Mouse (Mus musculus): Measurements from ENCODE around the gene Gm12695.

GRCm38 (mm10) chr4:96785086-96785485 lies at the start of gene Gm12695:
- TF ChIP-seq USF1 (IDR thresholded peaks at IDR 0.05; ENCODE audit: low read depth) = no peak
- no peak for TF ChIP-seq CTCF (IDR thresholded peaks at IDR 0.05; ENCODE audit: control insufficient read depth, insufficient read depth, insufficient read length)
- no peak for TF ChIP-seq CEBPB (IDR thresholded peaks at IDR 0.05; ENCODE audit: low read depth)
- TF ChIP-seq MAX (IDR thresholded peaks at IDR 0.05) = no peak
- TF ChIP-seq FOSL1 (IDR thresholded peaks at IDR 0.05; ENCODE audit: insufficient read depth, low read length, poor library complexity, severe bottlenecking) = no peak
